Mouse (Mus musculus): Measurements from ENCODE around the gene Gstm2.

DNA sequence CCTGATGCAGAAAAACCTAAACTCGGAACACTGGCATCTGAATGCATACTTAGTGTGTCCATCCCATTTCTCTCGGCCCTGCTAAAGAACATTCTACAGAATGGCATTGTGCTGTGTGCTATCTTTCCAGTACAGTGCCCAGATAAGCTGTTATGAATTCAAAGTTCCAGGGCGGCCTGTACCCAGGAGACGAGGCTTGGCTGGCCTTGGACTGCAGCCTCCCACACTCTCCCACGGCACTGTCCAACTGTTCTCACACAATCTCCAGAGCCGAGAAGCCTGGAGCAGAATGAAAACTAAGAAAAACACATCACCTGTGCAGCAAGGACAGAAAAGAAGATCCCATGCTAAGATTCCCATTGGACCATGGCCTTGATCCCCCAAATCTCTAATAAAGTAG is 3.5 kb downstream of the Gstm2 start:
- no peak for TF ChIP-seq CTCF (IDR thresholded peaks at IDR 0.05; ENCODE audit: low read depth, low read length)
- no peak for TF ChIP-seq POLR2A (IDR thresholded peaks at IDR 0.05; ENCODE audit: extremely low read depth, insufficient read depth, low read length)
